Mouse (Mus musculus) ES-Bruce4 (cell line): ENCODE data around the gene Irf2bp2. TPM values are rescaled to one million over a fixed set of nuclear protein-coding genes. Genes with fewer than 3 reads are reported as not detected.
A peak's percentile ranks its signal among the peaks of the same experiment; 100 is the strongest.

ENCODE experiments used
- H3K27ac ChIP-seq: 2 replicates; pipeline ENCODE4 v1.5.1; 2012; ENCODE audit warnings: low read length, inconsistent platforms; ENCODE audit not compliant: insufficient read depth
- H3K27me3 ChIP-seq: 2 replicates; pipeline ENCODE4 v1.6.1; 2012; ENCODE audit warnings: mild to moderate bottlenecking, low read length, inconsistent platforms; ENCODE audit not compliant: control insufficient read depth, poor library complexity, insufficient read depth, severe bottlenecking
- H3K36me3 ChIP-seq: 2 replicates; pipeline ENCODE4 v1.6.1; 2012; ENCODE audit warnings: inconsistent platforms, mild to moderate bottlenecking, low read length, moderate library complexity; ENCODE audit not compliant: control insufficient read depth, poor library complexity, insufficient read depth, severe bottlenecking
- H3K4me1 ChIP-seq: one replicate; pipeline ENCODE4 v1.8.1; 2011; ENCODE audit warnings: low read length; ENCODE audit not compliant: control insufficient read depth, insufficient read depth
- H3K4me3 ChIP-seq: 2 replicates; pipeline ENCODE4 v1.5.1; 2011; ENCODE audit warnings: low read depth, mild to moderate bottlenecking, low read length
- H3K9ac ChIP-seq: 2 replicates; pipeline ENCODE4 v1.6.1; 2012; ENCODE audit warnings: low read depth, mild to moderate bottlenecking, inconsistent platforms; ENCODE audit not compliant: poor library complexity, severe bottlenecking
- H3K9me3 ChIP-seq: replicated peaks from 2 replicates; pipeline ENCODE4 v1.6.1; 2012; ENCODE audit warnings: mild to moderate bottlenecking, low read length, inconsistent platforms; ENCODE audit not compliant: control insufficient read depth, poor library complexity, insufficient read depth, severe bottlenecking
- CTCF ChIP-seq: IDR thresholded peaks from one replicate; pipeline ENCODE4 v1.8.1; 2011; ENCODE audit warnings: low read depth, low read length
- EP300 ChIP-seq: IDR thresholded peaks from 2 replicates; pipeline ENCODE4 v1.6.1; 2011; ENCODE audit warnings: low read depth, low read length; ENCODE audit not compliant: insufficient read depth
- POLR2A ChIP-seq: IDR thresholded peaks from one replicate; pipeline ENCODE4 v1.8.1; 2011; ENCODE audit warnings: low read length; ENCODE audit not compliant: insufficient read depth
- polyA plus RNA-seq: library from polyadenylated mRNA; stranded (reverse); fragments of >200 nt; gene quantifications from 2 replicates; pipeline ENCODE4 v1.2.4, GENCODE M21; 2011; ENCODE audit warnings: low read depth; ENCODE audit not compliant: missing spikeins, insufficient read depth, insufficient read length

The Irf2bp2 gene
- polyA plus RNA-seq, 1 experiment, result 39.6 TPM

DNA sequence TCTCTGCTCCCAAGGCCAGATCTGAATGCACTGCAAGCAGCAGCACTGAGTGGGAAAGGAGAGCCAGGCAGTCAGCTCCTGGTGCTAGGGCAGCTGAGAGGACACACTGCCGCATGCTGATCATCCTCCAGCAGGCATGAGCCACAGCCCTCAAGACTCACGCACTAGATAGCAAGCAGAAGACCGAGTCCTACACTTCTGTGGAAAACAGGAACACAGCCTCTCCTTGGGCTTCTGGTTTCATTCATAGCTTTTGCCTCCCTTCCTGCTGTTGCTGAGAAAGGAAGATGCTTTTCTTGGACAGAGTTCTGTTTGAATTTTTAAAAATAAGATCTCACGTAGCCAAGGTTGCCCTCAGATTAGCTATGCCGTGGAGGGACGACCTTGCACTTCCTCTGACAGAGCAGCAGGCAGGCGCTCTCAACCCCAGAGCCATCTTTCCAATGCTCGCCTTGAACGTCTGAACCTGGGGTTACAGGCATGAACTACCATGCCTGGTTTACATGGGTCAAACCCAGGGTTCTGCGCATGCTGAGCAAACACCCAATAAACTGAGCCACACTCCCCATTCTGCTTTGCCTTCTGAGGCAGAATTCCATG, 51.6 kb downstream of the Irf2bp2 start:
- no peak overlapping the region for H3K9ac ChIP-seq
- TF ChIP-seq EP300, result no peak
- peaks cover 6% of the 10 kb centered on the region for H3K4me1 ChIP-seq
- H3K9me3 ChIP-seq, result no peaks in the 10 kb centered on the region
- H3K27ac ChIP-seq, result no peak overlapping the region
- no peaks in the 10 kb centered on the region for H3K27me3 ChIP-seq
- no peaks in the 10 kb centered on the region for H3K36me3 ChIP-seq
- no peak overlapping the region for H3K4me3 ChIP-seq

DNA sequence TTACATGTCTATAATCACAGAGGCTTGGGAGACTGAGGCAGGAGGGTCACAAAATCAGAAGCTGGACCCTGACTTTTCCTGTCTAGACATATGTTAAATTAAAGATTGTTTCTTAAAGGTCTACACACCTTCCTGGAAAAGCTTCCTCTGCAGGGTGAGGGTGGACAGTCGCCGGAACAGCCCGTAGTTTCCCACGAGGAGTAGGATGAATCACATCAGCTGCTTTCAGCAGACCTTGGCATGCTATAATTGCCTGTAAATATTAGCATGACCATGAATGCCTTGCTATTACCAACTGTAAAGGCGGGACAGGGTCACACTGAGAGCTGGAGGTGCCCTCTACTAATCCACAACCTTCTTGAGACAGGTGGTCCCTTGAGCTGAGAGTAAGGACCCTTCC, 53.5 kb downstream of the Irf2bp2 start:
- no peak overlapping the region for H3K4me3 ChIP-seq
- TF ChIP-seq POLR2A, result no peak
- 0 out of 2 replicates have a peak, but pooled peaks have one; percentile 15 for TF ChIP-seq EP300
- TF ChIP-seq CTCF, result no peak
- no peak overlapping the region for H3K9ac ChIP-seq
- peaks cover 6% of the 10 kb centered on the region for H3K4me1 ChIP-seq
- H3K27me3 ChIP-seq, result no peaks in the 10 kb centered on the region
- peak overlapping the region; percentile 83 for H3K27ac ChIP-seq
- H3K9me3 ChIP-seq, result no peaks in the 10 kb centered on the region
- no peaks in the 10 kb centered on the region for H3K36me3 ChIP-seq

DNA sequence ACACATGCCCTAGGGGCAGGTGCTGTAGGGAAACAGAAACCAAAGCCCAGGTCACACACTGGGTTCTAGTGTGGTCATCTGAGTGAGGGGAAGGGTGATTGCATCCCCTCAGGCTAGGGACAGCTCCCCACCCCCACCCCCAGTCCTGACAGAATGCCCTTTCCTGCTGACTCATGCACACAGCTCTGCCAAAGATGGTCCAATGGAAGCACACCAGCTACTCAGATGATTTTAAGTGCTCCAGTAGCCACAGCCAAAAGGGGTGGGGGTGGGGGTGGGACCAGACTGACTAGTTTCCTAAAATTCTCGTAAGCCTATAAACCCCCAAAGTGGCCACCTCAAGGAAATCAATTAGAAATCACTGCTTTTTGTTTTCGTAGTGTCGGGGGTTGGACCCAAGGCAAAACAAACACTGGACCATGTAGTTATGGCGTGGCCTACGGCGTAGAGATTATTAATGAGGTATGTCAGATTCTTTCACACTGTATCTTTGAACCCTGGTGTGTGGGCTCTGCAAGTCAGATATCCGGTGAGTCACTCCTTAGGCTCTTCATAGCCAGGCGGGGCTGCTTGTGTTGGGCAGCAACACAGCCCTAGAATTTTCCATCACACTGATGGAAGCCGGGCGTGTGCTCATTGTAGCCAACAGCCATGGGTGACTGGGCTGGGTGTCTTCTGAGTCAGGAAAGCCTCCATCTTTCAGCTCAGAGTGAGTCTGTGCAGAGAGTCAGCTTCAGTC, 54.3 kb downstream of the Irf2bp2 start:
- peak overlapping the region; percentile 91 for H3K27ac ChIP-seq
- H3K9me3 ChIP-seq, result no peaks in the 10 kb centered on the region
- H3K36me3 ChIP-seq, result no peaks in the 10 kb centered on the region
- H3K4me3 ChIP-seq, result no peak overlapping the region
- H3K4me1 ChIP-seq, result peaks cover 6% of the 10 kb centered on the region
- peak; percentile 96 for TF ChIP-seq EP300
- no peak for TF ChIP-seq CTCF
- no peak for TF ChIP-seq POLR2A
- 0 out of 2 replicates have a peak overlapping the region, but pooled peaks have one; percentile 13 for H3K9ac ChIP-seq
- no peaks in the 10 kb centered on the region for H3K27me3 ChIP-seq

DNA sequence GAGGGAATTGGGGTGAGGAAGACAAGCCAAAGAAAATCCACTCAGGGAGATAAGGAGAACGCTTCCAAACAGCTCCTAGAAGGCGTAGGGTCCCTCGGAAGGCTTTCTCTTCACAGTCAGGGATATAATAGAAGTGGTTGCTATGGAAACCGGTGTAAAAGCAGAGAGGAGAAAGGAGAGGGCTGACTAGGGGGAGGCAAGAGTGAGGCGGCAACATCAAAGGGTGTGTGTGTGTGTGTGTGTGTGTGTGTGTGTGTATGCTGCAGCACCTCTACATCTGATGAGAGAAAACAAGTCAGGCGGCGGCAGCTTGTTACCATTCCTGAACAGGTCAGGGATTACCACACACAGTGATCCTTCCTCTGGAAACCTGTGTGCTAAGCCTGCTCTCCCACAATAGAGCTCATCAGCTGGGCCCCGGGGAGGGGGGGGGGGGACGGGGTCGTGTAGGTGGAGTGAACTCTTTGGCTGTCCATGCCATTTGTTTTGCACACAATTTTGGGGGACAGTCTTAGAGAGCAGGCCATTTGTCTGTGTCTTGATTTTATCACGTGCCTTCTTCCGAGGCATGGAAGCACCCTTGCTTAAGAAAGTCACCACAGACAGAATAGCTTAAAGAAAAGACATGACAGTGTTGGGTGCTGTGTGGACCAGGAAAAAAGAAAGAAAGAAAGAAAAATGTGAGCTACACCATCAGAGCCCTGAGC, 55.0 kb downstream of the Irf2bp2 start:
- Histone ChIP-seq H3K9me3 (no peaks in the 10 kb centered on the region), H3K4me3 (no peak overlapping the region), H3K9ac (0 out of 2 replicates have a peak overlapping the region, but pooled peaks have one; percentile 13), H3K27me3 (no peaks in the 10 kb centered on the region), H3K36me3 (no peaks in the 10 kb centered on the region), H3K4me1 (peaks cover 6% of the 10 kb centered on the region), H3K27ac (peak overlapping the region; percentile 91)
- TF ChIP-seq EP300 (peak; percentile 64; the same call in 1 of the 2 replicates), POLR2A (no peak)

Other genes with a start within 250 kb of the Irf2bp2 start
- gene Coa6, start 171.5 kb downstream of the Irf2bp2 start, polyA plus RNA-seq, result 12.3 and 12.8 TPM in 2 replicates
- gene Tarbp1, start 118.9 kb downstream of the Irf2bp2 start, polyA plus RNA-seq, result 12.9 and 13.8 TPM in 2 replicates